Comparison of ENCODE assay signal across 11 mouse cellular contexts in the genomic region with DNA sequence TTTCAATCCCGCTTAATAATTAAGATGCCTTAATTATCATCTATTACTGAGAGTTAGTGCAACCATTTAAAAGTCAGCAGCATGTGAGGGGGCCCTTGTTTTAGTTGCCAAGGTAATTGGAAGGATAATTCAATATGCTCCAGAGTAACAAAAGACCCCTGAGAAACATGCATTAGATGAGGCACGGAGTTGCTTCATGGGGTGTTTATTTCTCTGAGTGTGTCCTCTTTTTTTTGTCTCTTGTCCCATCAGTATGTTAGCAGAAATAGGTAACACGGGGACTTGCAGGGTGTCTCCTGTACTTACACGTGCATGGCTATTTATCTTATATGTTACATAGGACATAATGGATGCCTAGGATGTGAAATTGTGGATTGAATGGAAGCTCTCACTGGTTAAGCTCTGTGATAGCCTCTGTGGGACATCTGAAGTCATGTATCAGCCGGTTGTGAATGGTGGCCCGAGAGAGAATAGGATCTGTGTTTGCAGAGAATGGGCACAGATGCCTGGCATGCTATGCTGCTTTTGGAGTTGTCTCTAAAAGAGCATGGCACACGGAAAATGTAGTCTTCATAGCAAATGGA. TPM values are rescaled to one million over a fixed set of nuclear protein-coding genes. Genes with fewer than 3 reads are reported as not detected.
A peak's percentile ranks its signal among the peaks of the same experiment; 100 is the strongest.
DNase-seq lines count a peak whose midpoint lies in the region; ATAC-seq and TF ChIP-seq lines count a peak whose summit lies in the region.
"Had no signal": no experiment of that assay in that cellular context is flagged by ENCODE, and none has a peak within 500 bp of the region (broad histone marks: within the 10 kb centered on the region; RNA-seq: fewer than 3 reads in every experiment).

No protein-coding gene starts in this region.

- peak overlapping the region; percentile 86 for H3K27ac ChIP-seq in layer of hippocampus, adult 2 months
- no peak overlapping the region for H3K27ac ChIP-seq in embryonic facial prominence, embryonic 13.5 days
- peak overlapping the region; percentile 95 for H3K27ac ChIP-seq in hindbrain, embryonic 14.5 days
- H3K27ac ChIP-seq in midbrain, embryonic 16.5 days (ENCODE audit: low read length): peak overlapping the region; percentile 93
- H3K27ac ChIP-seq in heart, embryonic 12.5 days (ENCODE audit: poor library complexity, severe bottlenecking): no peak overlapping the region
- no peak overlapping the region for H3K27ac ChIP-seq in cerebellum, adult 2 months (ENCODE audit: insufficient read depth, low read length)
- H3K27ac ChIP-seq: gastrocnemius, adult 2 months; liver, embryonic 12.5 days had no signal

- H3K36me3 ChIP-seq in embryonic facial prominence, embryonic 13.5 days: no peaks in the 10 kb centered on the region
- no peaks in the 10 kb centered on the region for H3K36me3 ChIP-seq in hindbrain, embryonic 14.5 days (replicated peaks; ENCODE audit: control insufficient read depth, insufficient read depth)
- no peaks in the 10 kb centered on the region for H3K36me3 ChIP-seq in midbrain, embryonic 16.5 days (ENCODE audit: control insufficient read depth, insufficient read depth, low read length)
- no peaks in the 10 kb centered on the region for H3K36me3 ChIP-seq in heart, embryonic 12.5 days
- H3K36me3 ChIP-seq: liver, embryonic 12.5 days had no signal

- 0 out of 2 replicates have a peak, but pooled peaks cover 4% of the 10 kb centered on the region for H3K27me3 ChIP-seq in embryonic facial prominence, embryonic 13.5 days
- H3K27me3 ChIP-seq in hindbrain, embryonic 14.5 days (ENCODE audit: control insufficient read depth, insufficient read depth, low read length): no peaks in the 10 kb centered on the region
- H3K27me3 ChIP-seq in midbrain, embryonic 16.5 days (ENCODE audit: control insufficient read depth, insufficient read depth, low read depth, low read length): no peaks in the 10 kb centered on the region
- no peaks in the 10 kb centered on the region for H3K27me3 ChIP-seq in heart, embryonic 12.5 days (replicated peaks)
- no peaks in the 10 kb centered on the region for H3K27me3 ChIP-seq in cerebellum, adult 2 months (ENCODE audit: control insufficient read depth, insufficient read depth, low read length)
- H3K27me3 ChIP-seq: liver, embryonic 12.5 days; Patski had no signal

- peaks cover 14% of the 10 kb centered on the region for H3K4me1 ChIP-seq in embryonic facial prominence, embryonic 13.5 days
- H3K4me1 ChIP-seq in hindbrain, embryonic 14.5 days (replicated peaks; ENCODE audit: control insufficient read depth, insufficient read depth, low read length): peaks cover 11% of the 10 kb centered on the region
- peaks cover 11% of the 10 kb centered on the region for H3K4me1 ChIP-seq in midbrain, embryonic 16.5 days (ENCODE audit: control insufficient read depth, insufficient read depth, low read length)
- peaks cover 8% of the 10 kb centered on the region; the same call in 1 of the 2 replicates for H3K4me1 ChIP-seq in heart, embryonic 12.5 days (replicated peaks)
- no peaks in the 10 kb centered on the region; the same call in 1 of the 2 replicates for H3K4me1 ChIP-seq in cerebellum, adult 2 months (ENCODE audit: control insufficient read depth, insufficient read depth, low read length)
- H3K4me1 ChIP-seq: liver, embryonic 12.5 days had no signal

- no peak for DNase-seq in layer of hippocampus, adult 2 months (ENCODE audit: low spot score in 2 of 2)
- no peak for DNase-seq in layer of hippocampus, postnatal 25 days (ENCODE audit: extremely low spot score in 1 of 2, low spot score in 1 of 2)
- peak; percentile 54 for DNase-seq in hindbrain, embryonic 14.5 days (ENCODE audit: low spot score)
- DNase-seq in yolk sac, embryonic 10.5 days (ENCODE audit: low spot score): no peak
- no peak for DNase-seq in cerebellum, adult 2 months
- DNase-seq: gastrocnemius, adult 2 months had no signal

- H3K9me3 ChIP-seq in embryonic facial prominence, embryonic 13.5 days: no peaks in the 10 kb centered on the region
- H3K9me3 ChIP-seq in hindbrain, embryonic 14.5 days (ENCODE audit: control insufficient read depth, low read length): no peaks in the 10 kb centered on the region
- H3K9me3 ChIP-seq in midbrain, embryonic 16.5 days (replicated peaks; ENCODE audit: control insufficient read depth, low read length, poor library complexity, severe bottlenecking): no peaks in the 10 kb centered on the region
- no peaks in the 10 kb centered on the region for H3K9me3 ChIP-seq in heart, embryonic 12.5 days (replicated peaks)
- H3K9me3 ChIP-seq: liver, embryonic 12.5 days had no signal

- peak overlapping the region; percentile 65 for H3K4me3 ChIP-seq in layer of hippocampus, adult 2 months
- H3K4me3 ChIP-seq in embryonic facial prominence, embryonic 13.5 days: peak overlapping the region; percentile 41
- peak overlapping the region; percentile 47 for H3K4me3 ChIP-seq in hindbrain, embryonic 14.5 days (replicated peaks; ENCODE audit: low read length)
- H3K4me3 ChIP-seq in midbrain, embryonic 16.5 days (ENCODE audit: low read depth, low read length): peak overlapping the region; percentile 65
- H3K4me3 ChIP-seq in heart, embryonic 12.5 days: no peak overlapping the region
- H3K4me3 ChIP-seq in cerebellum, adult 2 months (replicated peaks; ENCODE audit: insufficient read depth, low read depth, low read length): no peak overlapping the region
- H3K4me3 ChIP-seq: gastrocnemius, adult 2 months; liver, embryonic 12.5 days had no signal

- H3K4me2 ChIP-seq in embryonic facial prominence, embryonic 13.5 days: peak overlapping the region; percentile 63
- H3K4me2 ChIP-seq in hindbrain, embryonic 14.5 days (replicated peaks): peak overlapping the region; percentile 78
- peak overlapping the region; percentile 65 for H3K4me2 ChIP-seq in midbrain, embryonic 16.5 days (ENCODE audit: low read length)
- H3K4me2 ChIP-seq in heart, embryonic 12.5 days: no peak overlapping the region
- H3K4me2 ChIP-seq: liver, embryonic 12.5 days had no signal

- TF ChIP-seq CTCF in layer of hippocampus, adult 2 months (conservative IDR thresholded peaks at IDR 0.05): no peak
- no peak for TF ChIP-seq CTCF in cerebellum, adult 2 months (IDR thresholded peaks at IDR 0.05; ENCODE audit: borderline replicate concordance, insufficient read depth, low read depth, low read length)

- ATAC-seq in embryonic facial prominence, embryonic 13.5 days (ENCODE audit: insufficient number of reproducible peaks, insufficient read depth, low FRiP score, low TSS enrichment, low read depth): no peak
- ATAC-seq in hindbrain, embryonic 14.5 days (ENCODE audit: low FRiP score): peak; percentile 41
- no peak for ATAC-seq in midbrain, embryonic 16.5 days
- no peak for ATAC-seq in heart, embryonic 12.5 days (ENCODE audit: insufficient number of reproducible peaks, low FRiP score)
- ATAC-seq: liver, embryonic 12.5 days; Patski had no signal

- peak overlapping the region; percentile 68 for H3K9ac ChIP-seq in embryonic facial prominence, embryonic 13.5 days
- peak overlapping the region; percentile 85 for H3K9ac ChIP-seq in hindbrain, embryonic 14.5 days
- H3K9ac ChIP-seq in midbrain, embryonic 16.5 days (ENCODE audit: low read depth, low read length): peak overlapping the region; percentile 85
- H3K9ac ChIP-seq in heart, embryonic 12.5 days: no peak overlapping the region
- H3K9ac ChIP-seq: liver, embryonic 12.5 days had no signal

- 56% methylated on average over 7 of the region's 7 CpGs for WGBS in embryonic facial prominence, embryonic 13.5 days
- WGBS in hindbrain, embryonic 14.5 days: 12% methylated on average over 7 of the region's 7 CpGs
- 7% methylated on average over 7 of the region's 7 CpGs for WGBS in midbrain, embryonic 16.5 days
- WGBS in heart, embryonic 12.5 days: 79% methylated on average over 7 of the region's 7 CpGs
- WGBS in cerebellum, adult 2 months: 17% methylated on average over 7 of the region's 7 CpGs

- no peak for TF ChIP-seq POLR2A in cerebellum, adult 2 months (IDR thresholded peaks at IDR 0.05; ENCODE audit: borderline replicate concordance, insufficient read depth, low read length)

RNA-seq across cellular contexts. Expression of a gene that starts 1.0 kb away (rescaled TPM):
- total RNA-seq in layer of hippocampus, adult 2 months (2021): 100 to 1,000 TPM; 192 to 195 TPM
- total RNA-seq in layer of hippocampus, postnatal 25 days (2021): 100 to 1,000 TPM; 150 to 200 TPM
- polyA plus RNA-seq in embryonic facial prominence, embryonic 13.5 days (2015; fragmentation: Nextera tagmentation; extraction: Ambion mirVana): 24.5 and 34.9 TPM in 2 replicates
- 65.0 and 69.1 TPM in 2 replicates for polyA plus RNA-seq in hindbrain, embryonic 14.5 days (2014; fragmentation: Nextera tagmentation; extraction: Ambion mirVana)
- 60.9 and 67.7 TPM in 2 replicates for polyA plus RNA-seq in midbrain, embryonic 16.5 days (2015; fragmentation: Nextera tagmentation; extraction: Ambion mirVana)
- 458 and 494 TPM in 2 replicates for polyA plus RNA-seq in heart, embryonic 12.5 days (2016; fragmentation: Nextera tagmentation; extraction: Ambion mirVana)
- 32.9 and 33.0 TPM in 2 replicates for polyA plus RNA-seq in cerebellum, adult 2 months (2012; rRNA removed)

Comparison
In these comparisons a context has a peak if more than half of its experiments do, and no peak if none do; other contexts are left out.
1. H3K27ac ChIP-seq: peak in layer of hippocampus, adult 2 months (single experiment), hindbrain, embryonic 14.5 days (single experiment) and midbrain, embryonic 16.5 days (single experiment); none in embryonic facial prominence, embryonic 13.5 days (single experiment), heart, embryonic 12.5 days (single experiment) and cerebellum, adult 2 months (single experiment).
2. H3K4me3 ChIP-seq: peak in layer of hippocampus, adult 2 months (single experiment), embryonic facial prominence, embryonic 13.5 days (single experiment), hindbrain, embryonic 14.5 days (single experiment) and midbrain, embryonic 16.5 days (single experiment); none in heart, embryonic 12.5 days (single experiment) and cerebellum, adult 2 months (single experiment).